Mouse (Mus musculus) MEL (cell line): Measurements from ENCODE around the gene Myo3b. TPM values are rescaled to one million over a fixed set of nuclear protein-coding genes. Genes with fewer than 3 reads are reported as not detected.

Source experiments
- DNase-seq: peaks from one replicate; pipeline ENCODE4 v3.0.0; 2011; ENCODE audit warnings: low read depth, low spot score
- H3K27ac ChIP-seq: 2 replicates; pipeline ENCODE4 v1.5.1; 2012; ENCODE audit warnings: low read depth, mild to moderate bottlenecking, control low read depth, low read length, moderate library complexity; ENCODE audit not compliant: control insufficient read depth
- H3K27me3 ChIP-seq, 2 experiments: fragments of 150-350 bp in 1 of 2; sonication (generic) in 1 of 2; 2 replicates each; pipeline ENCODE4 v1.6.1; 2012; ENCODE audit warnings: low read length in 2 of 2, mild to moderate bottlenecking in 2 of 2, improper control_type of control experiment in 1 of 2, moderate library complexity in 1 of 2; ENCODE audit not compliant: insufficient read depth in 2 of 2, control insufficient read depth in 1 of 2
- H3K36me3 ChIP-seq, 2 experiments: 2 replicates each; pipeline ENCODE4 v1.6.1; 2012 to 2014; ENCODE audit warnings: low read length in 2 of 2, improper control_type of control experiment in 1 of 2, inconsistent platforms in 1 of 2, mild to moderate bottlenecking in 1 of 2; ENCODE audit not compliant: insufficient read depth in 2 of 2, control insufficient read depth in 1 of 2
- H3K4me1 ChIP-seq, 2 experiments: fragments of 150-350 bp in 1 of 2; sonication (generic) in 1 of 2; 2 replicates each; pipeline ENCODE4 v1.6.1; 2012; ENCODE audit warnings: low read length in 2 of 2, improper control_type of control experiment in 1 of 2, mild to moderate bottlenecking in 1 of 2; ENCODE audit not compliant: insufficient read depth in 2 of 2, control insufficient read depth in 1 of 2
- H3K4me3 ChIP-seq, 2 experiments: fragments of 150-350 bp in 1 of 2; sonication (generic) in 1 of 2; 2 replicates each; pipeline ENCODE4 v1.5.1; 2012; ENCODE audit warnings: low read depth in 2 of 2, low read length in 2 of 2, mild to moderate bottlenecking in 2 of 2, moderate library complexity in 2 of 2, control low read depth in 1 of 2, improper control_type of control experiment in 1 of 2; ENCODE audit not compliant: control insufficient read depth in 1 of 2, insufficient read depth in 1 of 2
- H3K79me2 ChIP-seq: 2 replicates; pipeline ENCODE4 v1.6.1; 2012; ENCODE audit warnings: mild to moderate bottlenecking, low read length, moderate library complexity; ENCODE audit not compliant: control insufficient read depth, poor library complexity, insufficient read depth
- H3K9ac ChIP-seq: 2 replicates; pipeline ENCODE4 v1.6.1; 2012; ENCODE audit warnings: low read depth, mild to moderate bottlenecking, control low read depth, low read length, moderate library complexity; ENCODE audit not compliant: control insufficient read depth, poor library complexity, severe bottlenecking
- H3K9me3 ChIP-seq: fragments of 150-350 bp; sonication (generic); replicated peaks from 2 replicates; pipeline ENCODE4 v1.6.1; 2012; ENCODE audit warnings: mild to moderate bottlenecking, low read length, improper control_type of control experiment, moderate library complexity; ENCODE audit not compliant: insufficient read depth
- BHLHE40 ChIP-seq: IDR thresholded peaks from 2 replicates; pipeline ENCODE4 v1.6.1; 2012; ENCODE audit warnings: low read depth, mild to moderate bottlenecking, inconsistent platforms, low read length, improper control_type of control experiment, borderline replicate concordance
- E2F4 ChIP-seq: IDR thresholded peaks from 2 replicates; pipeline ENCODE4 v1.6.1; 2011; ENCODE audit warnings: low read depth, low read length, improper control_type of control experiment, borderline replicate concordance
- EP300 ChIP-seq, 2 experiments: IDR thresholded peaks; 2 replicates each; pipeline ENCODE4 v1.6.1; 2011; ENCODE audit warnings: improper control_type of control experiment in 2 of 2, low read length in 2 of 2, low read depth in 1 of 2, mild to moderate bottlenecking in 1 of 2
- GATA1 ChIP-seq: IDR thresholded peaks from 2 replicates; pipeline ENCODE4 v1.6.1; 2011; ENCODE audit warnings: low read depth, low read length, improper control_type of control experiment
- HCFC1 ChIP-seq: IDR thresholded peaks from 2 replicates; pipeline ENCODE4 v1.6.1; 2012; ENCODE audit warnings: low read depth, mild to moderate bottlenecking, inconsistent platforms, low read length, improper control_type of control experiment, moderate library complexity
- JUND ChIP-seq: IDR thresholded peaks from 2 replicates; pipeline ENCODE4 v1.6.1; 2011; ENCODE audit warnings: low read depth, mild to moderate bottlenecking, improper control_type of control experiment, low read length
- KAT2A ChIP-seq: conservative IDR thresholded peaks from 2 replicates; pipeline ENCODE4 v1.6.1; 2012; ENCODE audit warnings: low read depth, low read length, improper control_type of control experiment, inconsistent platforms
- MEF2A ChIP-seq: IDR thresholded peaks from 2 replicates; pipeline ENCODE4 v1.6.1; 2014; ENCODE audit warnings: low read depth, mild to moderate bottlenecking, inconsistent platforms, low read length, improper control_type of control experiment; ENCODE audit not compliant: poor library complexity, insufficient replicate concordance, severe bottlenecking; ENCODE audit errors: extremely low read depth
- MYB ChIP-seq: IDR thresholded peaks from 2 replicates; pipeline ENCODE4 v1.6.1; 2011; ENCODE audit warnings: mild to moderate bottlenecking, low read depth, low read length, improper control_type of control experiment
- MYC ChIP-seq: IDR thresholded peaks from 2 replicates; pipeline ENCODE4 v1.6.1; 2011; ENCODE audit warnings: low read depth, mild to moderate bottlenecking, low read length, improper control_type of control experiment, moderate library complexity
- NRF1 ChIP-seq: IDR thresholded peaks from 2 replicates; pipeline ENCODE4 v1.6.1; 2014; ENCODE audit warnings: low read depth, mild to moderate bottlenecking, inconsistent platforms, low read length, improper control_type of control experiment, moderate library complexity; ENCODE audit not compliant: poor library complexity, insufficient read depth, severe bottlenecking
- POLR2AphosphoS2 ChIP-seq: IDR thresholded peaks from 2 replicates; pipeline ENCODE4 v1.6.1; 2011; ENCODE audit warnings: low read length, improper control_type of control experiment
- SIN3A ChIP-seq: IDR thresholded peaks from 2 replicates; pipeline ENCODE4 v1.6.1; 2012; ENCODE audit warnings: low read length, improper control_type of control experiment, inconsistent platforms
- SMC3 ChIP-seq: IDR thresholded peaks from 2 replicates; pipeline ENCODE4 v1.6.1; 2011; ENCODE audit warnings: low read depth, low read length, improper control_type of control experiment
- TCF12 ChIP-seq: IDR thresholded peaks from 2 replicates; pipeline ENCODE4 v1.6.1; 2014; ENCODE audit warnings: low read depth, mild to moderate bottlenecking, inconsistent platforms, low read length, improper control_type of control experiment, moderate library complexity
- ZC3H11A ChIP-seq: IDR thresholded peaks from 2 replicates; pipeline ENCODE4 v1.6.1; 2012; ENCODE audit warnings: low read depth, mild to moderate bottlenecking, inconsistent platforms, low read length, improper control_type of control experiment
- ZKSCAN1 ChIP-seq: IDR thresholded peaks from 2 replicates; pipeline ENCODE4 v1.6.1; 2012; ENCODE audit warnings: low read depth, mild to moderate bottlenecking, inconsistent platforms, low read length, improper control_type of control experiment, moderate library complexity
- polyA plus RNA-seq, 2 experiments: library from polyadenylated mRNA; stranded (reverse) in 1 of 2; unstranded in 1 of 2; fragments of >175 nt in 1 of 2; fragments of >200 nt in 1 of 2; gene quantifications; 2 replicates each; pipeline versions ENCODE4 v1.2.1 to v1.2.4; 2012; ENCODE audit warnings: low replicate concordance in 2 of 2, low read depth in 1 of 2; ENCODE audit not compliant: insufficient read length in 2 of 2, insufficient read depth in 1 of 2, missing spikeins in 1 of 2
- total RNA-seq: library from RNA; depleted of rRNA; stranded (reverse); fragments of 300-350 nt; gene quantifications from 2 replicates; pipeline ENCODE4 v1.2.3, GENCODE M21; 2012

The Myo3b gene
- total and polyA plus RNA-seq, 3 experiments: not detected

DNA sequence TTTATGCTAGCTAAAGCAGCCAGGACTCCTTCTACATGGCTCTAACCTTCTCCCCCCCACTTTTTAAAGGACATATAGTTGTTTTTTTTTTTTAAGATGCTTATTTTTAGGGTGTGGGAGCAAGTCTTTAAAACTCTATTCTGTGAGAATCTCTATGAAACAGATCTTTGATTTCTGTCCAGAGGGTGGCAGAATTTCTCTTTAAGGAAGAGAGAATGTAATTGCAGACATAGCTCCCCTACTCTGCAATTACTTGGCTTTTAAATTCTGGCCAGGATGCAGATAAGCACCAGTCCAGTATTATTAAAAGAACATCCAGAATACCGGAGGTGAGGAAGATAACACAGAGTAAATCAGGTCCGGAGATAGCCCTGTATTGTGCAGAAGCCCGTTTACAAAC is 178.9 kb downstream of the Myo3b start:
- no peak for DNase-seq
- Histone ChIP-seq H3K36me3 (no peaks in the 10 kb centered on the region), H3K4me1 (no peaks in the 10 kb centered on the region), H3K79me2 (no peaks in the 10 kb centered on the region), H3K9me3 (no peaks in the 10 kb centered on the region), H3K9ac (no peak overlapping the region), H3K27me3 (no peaks in the 10 kb centered on the region), H3K4me3 (no peak overlapping the region), H3K27ac (no peak overlapping the region)
- TF ChIP-seq ZKSCAN1 (no peak), NRF1 (no peak)

DNA sequence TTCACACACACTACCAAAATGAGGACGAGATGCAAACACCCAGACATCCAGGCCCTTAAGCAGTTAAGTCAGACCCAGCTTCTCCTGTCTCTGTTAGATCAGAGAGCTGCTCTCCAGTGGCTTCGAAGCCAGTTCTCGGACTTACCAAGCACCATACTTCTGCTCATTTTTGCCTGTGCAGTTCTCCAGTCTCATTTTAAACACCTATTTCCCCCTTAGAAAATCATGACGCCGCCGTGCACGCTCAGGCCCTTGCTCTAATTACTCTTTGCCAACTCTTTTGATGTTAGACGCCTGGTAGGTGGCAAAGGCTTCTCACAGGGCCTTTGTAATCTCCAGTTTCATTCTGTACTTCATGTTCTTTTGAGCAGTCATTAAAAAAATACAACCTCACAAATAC is 179.5 kb downstream of the Myo3b start:
- H3K4me1 ChIP-seq: no peaks in the 10 kb centered on the region
- TF ChIP-seq MYC: no peak
- no peak for TF ChIP-seq EP300 (IDR thresholded peaks at IDR 0.05; ENCODE audit: low read depth in 1 of 2, low read length in 2 of 2)
- no peak for TF ChIP-seq MEF2A
- TF ChIP-seq SMC3: no peak
- no peak for TF ChIP-seq JUND
- no peak for TF ChIP-seq POLR2AphosphoS2
- TF ChIP-seq ZKSCAN1: no peak
- no peak for TF ChIP-seq E2F4
- no peak for TF ChIP-seq KAT2A
- no peak for TF ChIP-seq SIN3A
- TF ChIP-seq GATA1: no peak
- TF ChIP-seq MYB: no peak
- TF ChIP-seq HCFC1: no peak
- TF ChIP-seq NRF1: no peak
- TF ChIP-seq ZC3H11A: no peak
- no peak for TF ChIP-seq TCF12
- no peak for TF ChIP-seq BHLHE40
- no peaks in the 10 kb centered on the region for H3K36me3 ChIP-seq
- no peak for DNase-seq
- H3K79me2 ChIP-seq: no peaks in the 10 kb centered on the region
- H3K9ac ChIP-seq: no peak overlapping the region
- H3K27me3 ChIP-seq: no peaks in the 10 kb centered on the region
- no peaks in the 10 kb centered on the region for H3K9me3 ChIP-seq
- no peak overlapping the region for H3K4me3 ChIP-seq
- H3K27ac ChIP-seq: no peak overlapping the region
